Mouse (Mus musculus) adrenal gland, postnatal 14 days (tissue): ENCODE data around the gene Adh4. TPM values are rescaled to one million over a fixed set of nuclear protein-coding genes. Genes with fewer than 3 reads are reported as not detected.
"Not testable (repeated sequence)": the region's sequence is repeated elsewhere in the genome, so short reads cannot be mapped to it uniquely, and the experiment has no call there.

Source experiments
- DNase-seq: peaks from one replicate; pipeline ENCODE4 v3.0.0; 2021; ENCODE audit warnings: mixed read lengths
- total RNA-seq: library from RNA; stranded (reverse); gene quantifications from 2 replicates; pipeline ENCODE4 v1.2.3, GENCODE M21; 2021

Gene Adh4
- total RNA-seq, 1 experiment from 2014 or later: 13.8 TPM

DNA sequence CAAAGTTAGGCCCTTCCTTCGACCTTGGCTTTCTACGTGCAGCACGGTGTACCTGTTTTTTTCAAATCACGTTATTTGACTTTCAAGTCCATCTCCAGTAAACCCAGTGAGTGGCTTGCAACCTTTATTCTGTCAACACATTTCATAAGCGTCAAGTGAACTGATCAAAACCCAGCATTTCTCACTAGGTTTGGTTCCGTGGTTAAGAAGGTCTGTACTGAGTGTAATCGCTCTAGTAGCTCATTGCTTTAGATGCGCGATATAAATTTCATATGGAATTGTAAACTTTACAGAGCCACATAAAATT, 28.2 kb downstream of the Adh4 start:
- no peak for DNase-seq

DNA sequence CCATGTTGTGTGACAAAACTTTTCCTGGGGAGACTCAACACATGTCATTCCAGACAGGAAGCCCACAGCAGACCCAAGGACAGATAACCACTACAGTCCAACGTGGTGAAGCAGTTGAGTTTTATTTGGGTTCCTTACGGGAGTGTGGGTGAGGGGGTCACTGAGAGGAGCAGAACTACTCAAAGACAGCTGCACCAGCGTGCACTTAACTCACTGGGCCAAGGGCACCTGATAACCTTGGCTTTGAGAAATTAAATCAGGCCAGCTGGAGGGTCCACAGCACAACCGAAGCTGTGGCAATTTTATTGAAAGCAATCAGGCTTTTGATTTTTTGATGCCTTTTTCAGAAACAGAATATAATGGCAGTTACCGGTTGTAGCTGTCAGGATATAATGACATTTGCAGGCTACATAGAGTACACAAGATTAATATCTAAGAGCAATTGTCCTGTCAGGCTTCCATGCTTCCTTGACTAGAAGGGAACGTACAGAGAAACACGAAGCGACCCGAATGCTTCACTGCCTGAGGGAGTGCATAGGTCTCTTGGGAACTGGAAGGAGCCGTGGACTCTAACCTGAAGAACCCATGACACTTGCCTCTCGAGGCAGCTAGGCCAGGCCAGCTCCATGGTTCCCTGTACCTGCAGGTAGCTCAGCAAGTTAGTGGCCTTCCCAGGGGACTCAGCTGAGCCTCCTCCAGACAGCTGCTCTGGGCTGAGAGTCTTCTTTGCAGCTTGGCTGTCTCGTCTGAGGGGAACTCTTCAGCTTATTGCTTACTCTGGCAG, 33.0 kb downstream of the Adh4 start:
- DNase-seq: no peak

DNA sequence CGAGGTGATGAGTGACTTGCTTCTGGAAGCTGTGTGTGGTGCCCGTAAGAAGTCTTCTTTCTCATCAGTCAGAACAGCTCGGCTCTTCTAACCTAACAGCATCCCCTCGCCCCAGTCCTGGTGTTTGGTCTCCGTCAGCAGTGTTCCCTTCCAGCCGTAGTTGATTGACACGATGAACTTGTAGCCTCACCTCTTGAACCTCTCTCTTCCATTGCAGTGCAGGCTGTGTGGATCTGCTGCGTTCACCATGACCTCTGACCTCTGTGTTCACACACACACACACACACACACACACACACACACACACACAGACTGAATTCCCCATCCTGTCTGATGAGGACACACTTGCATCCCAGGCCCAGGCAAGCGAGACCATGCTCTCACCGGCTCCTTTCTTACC, 36.9 kb downstream of the Adh4 start:
- no peak for DNase-seq

- DNase-seq: no peak
Measured at GRCm38 (mm10) chr3:138454234-138454633, 39.0 kb downstream of the Adh4 start.

GRCm38 (mm10) chr3:138454711-138455435, 39.6 kb downstream of the Adh4 start:
- no peak for DNase-seq

GRCm38 (mm10) chr3:138458441-138458840, 43.2 kb downstream of the Adh4 start:
- DNase-seq: no peak

GRCm38 (mm10) chr3:138460260-138460659, 45.0 kb downstream of the Adh4 start:
- no peak for DNase-seq

DNA sequence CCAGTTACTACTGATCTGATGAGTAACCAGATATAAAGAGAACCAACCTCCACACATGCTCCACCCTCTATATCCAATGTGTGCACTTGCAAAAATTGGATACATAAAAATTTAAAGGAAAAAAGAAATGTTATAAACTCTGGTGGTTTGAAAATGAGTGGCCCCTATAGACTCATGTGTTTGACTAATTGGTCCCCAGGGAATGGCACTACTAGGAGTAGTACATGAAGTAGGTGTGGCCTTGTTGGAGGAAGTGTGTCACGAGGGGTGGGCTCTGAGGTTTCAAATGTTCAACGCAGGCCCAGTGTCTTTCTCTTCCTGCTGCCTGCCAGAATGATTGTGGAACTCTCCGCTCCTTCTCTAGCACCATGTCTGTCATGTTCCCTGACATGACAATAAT, 46.6 kb downstream of the Adh4 start:
- DNase-seq: no peak

DNA sequence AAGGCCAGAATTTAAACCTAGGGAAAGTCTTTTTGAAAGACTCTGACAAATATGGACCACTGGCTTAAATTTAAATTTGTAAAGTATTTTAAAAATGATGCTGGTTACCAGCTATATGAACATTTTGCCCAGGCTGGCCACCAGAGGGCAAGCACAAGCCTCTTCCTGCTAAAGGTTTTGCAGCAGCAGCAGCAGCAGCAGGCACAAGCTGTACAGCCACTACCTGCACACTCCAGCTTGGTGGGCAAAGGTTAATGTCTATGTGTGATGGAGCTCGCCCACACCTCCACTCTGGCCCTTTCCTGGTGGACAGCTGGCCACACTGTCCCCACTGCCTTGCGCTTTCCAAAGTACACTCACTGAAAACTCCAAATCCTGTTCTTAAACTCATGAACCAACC, 47.9 kb downstream of the Adh4 start:
- peak; percentile 37 for DNase-seq

GRCm38 (mm10) chr3:138463807-138464206, 48.5 kb downstream of the Adh4 start:
- no peak for DNase-seq

DNA sequence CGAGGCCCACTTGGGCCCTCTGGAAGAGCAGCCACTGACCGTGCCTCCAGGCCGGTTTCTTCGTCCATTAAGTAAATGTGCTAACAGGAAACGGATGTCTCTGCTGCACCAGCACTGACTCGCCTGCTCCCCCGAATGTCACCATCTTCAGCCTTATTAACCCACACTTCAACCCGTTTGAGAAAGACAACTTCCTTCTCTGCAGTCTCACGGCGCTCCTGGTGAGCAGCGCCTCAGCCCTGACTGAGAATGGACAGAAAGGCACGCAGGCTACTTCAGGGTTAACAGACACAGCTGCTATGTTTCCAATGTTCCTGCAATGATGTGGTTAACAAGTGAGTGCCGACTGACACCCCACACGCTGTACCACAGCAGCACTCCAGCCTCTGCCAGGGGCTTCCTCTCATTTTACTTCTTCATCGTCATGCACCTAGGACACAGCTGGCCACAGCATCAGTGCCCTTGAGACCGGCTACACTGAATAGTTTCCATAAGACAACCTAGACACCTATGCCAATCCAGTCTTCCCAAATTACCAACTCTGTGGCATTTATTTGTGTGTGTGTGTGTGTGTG, 49.4 kb downstream of the Adh4 start:
- no peak for DNase-seq

DNA sequence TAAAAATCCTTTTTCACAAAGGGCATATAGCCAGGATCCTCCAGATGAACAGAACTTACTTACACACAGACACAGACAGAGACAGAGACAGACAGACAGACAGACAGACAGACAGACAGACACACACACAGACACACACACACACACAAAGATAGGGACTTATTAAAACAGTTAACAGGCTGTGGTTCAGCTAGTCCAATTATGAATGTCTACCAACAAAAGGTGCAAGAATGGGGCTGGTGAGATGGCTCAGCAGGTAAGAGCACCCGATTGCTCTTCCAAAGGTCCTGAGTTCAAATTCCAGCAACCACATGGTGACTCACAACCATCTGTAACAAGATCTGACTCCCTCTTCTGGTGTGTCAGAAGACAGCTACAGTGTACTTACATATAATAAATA, 51.4 kb downstream of the Adh4 start:
- DNase-seq: not testable (repeated sequence)

GRCm38 (mm10) chr3:138471066-138471465, 55.8 kb downstream of the Adh4 start:
- DNase-seq: no peak

GRCm38 (mm10) chr3:138479489-138479888, 64.2 kb downstream of the Adh4 start:
- DNase-seq: no peak

Other genes with a start within 250 kb of the Adh4 start
- not detected in 2 replicates for gene 4930579F01Rik, start 221.6 kb upstream of the Adh4 start, total RNA-seq
- gene Adh7, start 197.7 kb upstream of the Adh4 start, total RNA-seq: 18.2 and 24.3 TPM in 2 replicates
- gene Adh1, start 154.5 kb upstream of the Adh4 start, total RNA-seq: 3,758 and 4,029 TPM in 2 replicates
- gene Adh6a, start 102.2 kb upstream of the Adh4 start, total RNA-seq: not detected in 2 replicates
- gene Adh6b, start 73.7 kb upstream of the Adh4 start, total RNA-seq: 0.52 and 0.56 TPM in 2 replicates
- gene Adh5, start 27.6 kb downstream of the Adh4 start, total RNA-seq: 180 and 201 TPM in 2 replicates
- gene Metap1, start 74.0 kb downstream of the Adh4 start, total RNA-seq: 50.5 and 54.4 TPM in 2 replicates
- 171 and 181 TPM in 2 replicates for gene Eif4e, start 110.7 kb downstream of the Adh4 start, total RNA-seq